Mouse (Mus musculus) bone marrow, adult 2 months (tissue): Measurements from ENCODE around the gene Calcoco2. TPM values are rescaled to one million over a fixed set of nuclear protein-coding genes. Genes with fewer than 3 reads are reported as not detected.

Experiments
- H3K27ac ChIP-seq: fragments of 200-500 bp; 2 replicates; pipeline ENCODE4 v1.5.1; 2012; ENCODE audit warnings: low read depth, mild to moderate bottlenecking, control low read depth, inconsistent platforms, low read length; ENCODE audit not compliant: control insufficient read depth, poor library complexity, insufficient read depth
- H3K4me1 ChIP-seq: fragments of 200-500 bp; 2 replicates; pipeline ENCODE4 v1.6.1; 2011; ENCODE audit warnings: low read length; ENCODE audit not compliant: control insufficient read depth, insufficient read depth
- H3K4me3 ChIP-seq: fragments of 200-500 bp; replicated peaks from 2 replicates; pipeline ENCODE3; 2011; ENCODE audit warnings: mild to moderate bottlenecking, low read depth, low read length, control low read depth; ENCODE audit not compliant: control insufficient read depth
- CTCF ChIP-seq: fragments of 200-500 bp; IDR thresholded peaks from 2 replicates; pipeline ENCODE4 v1.5.1; 2011; ENCODE audit warnings: low read length, control low read depth; ENCODE audit not compliant: control insufficient read depth, insufficient read depth
- POLR2A ChIP-seq: fragments of 200-500 bp; IDR thresholded peaks from 2 replicates; pipeline ENCODE4 v1.6.1; 2011; ENCODE audit warnings: low read depth, mild to moderate bottlenecking, control low read depth, low read length, borderline replicate concordance; ENCODE audit not compliant: control insufficient read depth
- WGBS: fragments of 180-500 bp; shearing (Covaris S2); methylation state at CpG from one replicate; pipeline ENCODE4 v1.1.7; 2018; 5-methylcytosine and 5-hydroxymethylcytosine counted together
- polyA plus RNA-seq: library from polyadenylated mRNA; stranded (reverse); fragments of >200 nt; gene quantifications from 2 replicates; pipeline ENCODE4 v1.2.4, GENCODE M21; 2011; ENCODE audit warnings: low replicate concordance; ENCODE audit not compliant: missing spikeins, insufficient read depth, insufficient read length

The Calcoco2 gene
- polyA plus RNA-seq, 1 experiment: 7.2 TPM

DNA sequence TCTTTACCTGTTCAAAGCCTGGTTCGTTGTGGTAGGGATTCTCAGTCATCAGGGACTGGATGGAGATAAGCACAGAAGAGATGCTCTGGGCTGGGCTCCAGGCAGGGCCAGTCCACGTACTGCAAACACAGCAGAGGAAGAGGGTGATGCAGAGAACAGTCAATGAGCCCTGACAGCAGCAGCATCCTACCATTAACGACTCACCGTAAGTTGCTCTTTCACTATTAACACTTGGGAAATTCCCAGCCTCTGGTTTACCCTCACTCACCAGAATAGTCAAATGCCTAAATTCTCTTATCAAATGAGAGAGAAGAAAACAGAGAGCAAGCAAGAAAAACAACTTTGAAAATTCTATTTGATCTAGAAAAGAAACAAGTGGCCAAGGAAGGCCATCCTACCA lies 53.5 kb downstream of the Calcoco2 start:
- whole genome bisulfite sequencing: 74% methylated on average over 4 of the region's 4 CpGs
- Histone ChIP-seq H3K27ac (no peak overlapping the region), H3K4me3 (no peak overlapping the region), H3K4me1 (no peaks in the 10 kb centered on the region)
- TF ChIP-seq CTCF (no peak), POLR2A (no peak)

DNA sequence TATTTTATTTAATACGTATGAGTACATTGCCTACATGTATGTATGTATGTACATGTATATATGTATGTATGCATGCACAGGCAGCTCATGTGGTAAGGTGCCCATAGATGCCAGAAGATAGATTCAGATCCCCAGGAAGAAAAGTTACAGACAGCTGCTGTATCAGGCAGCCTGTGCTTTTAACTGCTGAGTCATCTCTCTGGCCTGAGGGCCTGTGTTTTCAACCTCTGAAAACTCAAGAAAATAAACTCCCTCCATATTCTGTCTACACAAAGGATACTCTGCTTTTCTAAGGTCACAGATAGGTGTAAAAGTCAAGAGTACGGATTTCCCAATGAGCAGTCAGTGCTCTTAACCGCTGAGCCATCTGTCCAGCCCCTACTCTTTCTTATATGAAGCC lies 60.9 kb downstream of the Calcoco2 start:
- Histone ChIP-seq H3K4me1 (no peaks in the 10 kb centered on the region; the same call in 1 of the 2 replicates), H3K27ac (no peak overlapping the region), H3K4me3 (no peak overlapping the region)
- WGBS: 95% methylated on average over 3 of the region's 3 CpGs
- TF ChIP-seq POLR2A: no peak
- TF ChIP-seq CTCF: no peak

DNA sequence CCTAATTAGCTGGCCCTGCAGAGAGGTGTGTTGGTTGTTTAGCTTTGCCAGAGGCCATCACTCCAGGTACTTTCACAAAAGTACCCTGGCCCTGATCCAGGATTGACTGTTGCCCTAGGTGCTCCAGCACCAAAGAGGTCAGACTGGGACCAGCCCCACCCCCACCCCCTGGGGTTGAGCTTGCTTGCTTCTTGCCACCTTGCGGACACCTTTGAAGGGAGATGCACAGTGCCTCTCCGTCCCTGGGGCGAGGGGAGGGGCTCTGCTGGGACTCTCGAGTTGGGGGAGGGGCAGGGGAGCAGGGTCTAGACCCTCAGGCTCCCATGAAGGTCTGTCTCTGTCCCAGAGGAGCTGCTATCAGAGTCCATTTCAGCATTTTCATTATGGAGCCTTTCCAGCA lies 61.8 kb downstream of the Calcoco2 start:
- TF ChIP-seq CTCF (no peak), POLR2A (no peak)
- no peaks in the 10 kb centered on the region; the same call in 1 of the 2 replicates for H3K4me1 ChIP-seq
- H3K4me3 ChIP-seq: no peak overlapping the region
- 80% methylated on average over 4 of the region's 4 CpGs for WGBS
- no peak overlapping the region for H3K27ac ChIP-seq

Other genes starting within 250 kb of the Calcoco2 start
- not detected in 2 replicates for gene B4galnt2, start 197.1 kb downstream of the Calcoco2 start, polyA plus RNA-seq
- gene Igf2bp1, start 106.0 kb downstream of the Calcoco2 start, polyA plus RNA-seq: 0.11 and 19.8 TPM in 2 replicates
- not detected in 2 replicates for gene Gip, start 87.4 kb downstream of the Calcoco2 start, polyA plus RNA-seq
- gene Snf8, start 77.1 kb downstream of the Calcoco2 start, polyA plus RNA-seq: 73.9 and 155 TPM in 2 replicates
- gene Ube2z, start 46.6 kb downstream of the Calcoco2 start, polyA plus RNA-seq: 16.8 and 26.9 TPM in 2 replicates
- gene Atp5g1, start 36.3 kb downstream of the Calcoco2 start, polyA plus RNA-seq: 93.8 and 117 TPM in 2 replicates
- gene Ttll6, start 21.8 kb upstream of the Calcoco2 start, polyA plus RNA-seq: not detected in 2 replicates
- not detected in 2 replicates for gene Hoxb13, start 82.4 kb upstream of the Calcoco2 start, polyA plus RNA-seq
- 0.77 TPM in 1 of 2 replicates, not detected in the other for gene Hoxb9, start 159.5 kb upstream of the Calcoco2 start, polyA plus RNA-seq
- 0.75 TPM in 1 of 2 replicates, not detected in the other for gene Hoxb8, start 169.9 kb upstream of the Calcoco2 start, polyA plus RNA-seq
- 2.5 TPM in 1 of 2 replicates, not detected in the other for gene Hoxb7, start 174.7 kb upstream of the Calcoco2 start, polyA plus RNA-seq
- gene Hoxb6, start 180.5 kb upstream of the Calcoco2 start, polyA plus RNA-seq: 1.8 and 4.4 TPM in 2 replicates
- 0.52 and 1.3 TPM in 2 replicates for gene Hoxb5, start 191.4 kb upstream of the Calcoco2 start, polyA plus RNA-seq
- gene Hoxb4, start 206.3 kb upstream of the Calcoco2 start, polyA plus RNA-seq: 3.3 and 7.6 TPM in 2 replicates
- gene Hoxb3, start 211.4 kb upstream of the Calcoco2 start, polyA plus RNA-seq: 1.0 TPM in 2 replicates
- gene Hoxb2, start 238.6 kb upstream of the Calcoco2 start, polyA plus RNA-seq: 0.72 and 3.0 TPM in 2 replicates